Mouse (Mus musculus) frontal cortex, postnatal 10 days (tissue): ENCODE measurements around the gene Sgtb.

Experiments used
- DNase-seq, 2 experiments: peaks; one replicate each; pipeline ENCODE4 v3.0.0; 2022; ENCODE audit warnings: low spot score in 2 of 2, mixed read lengths in 1 of 2

The Sgtb gene

GRCm38 (mm10) chr13:104109288-104109815 is at the start of gene Sgtb, which contains the start of gene Nln:
TSS of gene Sgtb (plus strand) at chr13:104109741.
TSS of gene Nln (minus strand) at chr13:104109614.
- peak; percentile 74 to 82 for DNase-seq

- no peak for DNase-seq
Observed at GRCm38 (mm10) chr13:104060231-104060630, 49.3 kb upstream of the Sgtb start.

- no peak for DNase-seq
Observed at GRCm38 (mm10) chr13:104061975-104062750, 47.4 kb upstream of the Sgtb start.

- DNase-seq: no peak
Observed at GRCm38 (mm10) chr13:104063061-104063460, 46.5 kb upstream of the Sgtb start.

GRCm38 (mm10) chr13:104065649-104066347 is 43.7 kb upstream of the Sgtb start:
- DNase-seq: no peak

GRCm38 (mm10) chr13:104069216-104069615 is 40.3 kb upstream of the Sgtb start:
- no peak for DNase-seq

- no peak for DNase-seq
Observed at GRCm38 (mm10) chr13:104070703-104071102, 38.8 kb upstream of the Sgtb start.

GRCm38 (mm10) chr13:104072351-104072750 is 37.2 kb upstream of the Sgtb start:
- no peak for DNase-seq

GRCm38 (mm10) chr13:104074230-104074629 is 35.3 kb upstream of the Sgtb start:
- DNase-seq: no peak

- no peak for DNase-seq
Observed at GRCm38 (mm10) chr13:104074731-104075130, 34.8 kb upstream of the Sgtb start.

GRCm38 (mm10) chr13:104076993-104077392 is 32.5 kb upstream of the Sgtb start:
- no peak for DNase-seq

GRCm38 (mm10) chr13:104082504-104082903 is 27.0 kb upstream of the Sgtb start:
- no peak for DNase-seq

- no peak for DNase-seq
Observed at GRCm38 (mm10) chr13:104084600-104084999, 24.9 kb upstream of the Sgtb start.

- DNase-seq: peak in 1 of 2 experiments; percentile 31
Observed at GRCm38 (mm10) chr13:104089387-104089786, 20.2 kb upstream of the Sgtb start.

GRCm38 (mm10) chr13:104091734-104092133 is 17.8 kb upstream of the Sgtb start:
- DNase-seq: no peak

GRCm38 (mm10) chr13:104094531-104095385 is 14.8 kb upstream of the Sgtb start:
- DNase-seq: no peak

GRCm38 (mm10) chr13:104095955-104096354 is 13.6 kb upstream of the Sgtb start:
- DNase-seq: no peak

- no peak for DNase-seq
Observed at GRCm38 (mm10) chr13:104097190-104097589, 12.4 kb upstream of the Sgtb start.

GRCm38 (mm10) chr13:104100416-104100815 is 9.1 kb upstream of the Sgtb start:
- DNase-seq: no peak

GRCm38 (mm10) chr13:104101606-104102235 is 7.8 kb upstream of the Sgtb start:
- DNase-seq: no peak

GRCm38 (mm10) chr13:104108651-104109287 is 772 bp upstream of the Sgtb start:
- DNase-seq: no peak
